Mouse (Mus musculus) spleen, adult 2 months (tissue): ENCODE data around the gene Kcnc1. TPM values are rescaled to one million over a fixed set of nuclear protein-coding genes. Genes with fewer than 3 reads are reported as not detected.

Source experiments
- DNase-seq, 2 experiments: peaks; one replicate each; pipeline versions ENCODE4 v3.0.0 to v3.0.0-alpha.2; 2012 to 2021; ENCODE audit warnings: low spot score in 2 of 2, low read depth in 1 of 2
- H3K27ac ChIP-seq: fragments of 200-500 bp; 2 replicates; pipeline ENCODE4 v1.5.1; 2012; ENCODE audit warnings: low read length, inconsistent platforms; ENCODE audit not compliant: insufficient read depth
- H3K27me3 ChIP-seq: fragments of 200-500 bp; 2 replicates; pipeline ENCODE4 v1.6.1; 2012; ENCODE audit warnings: mild to moderate bottlenecking, moderate library complexity, low read length, inconsistent platforms; ENCODE audit not compliant: control insufficient read depth, insufficient read depth
- H3K36me3 ChIP-seq: fragments of 200-500 bp; 2 replicates; pipeline ENCODE4 v1.6.1; 2012; ENCODE audit warnings: mild to moderate bottlenecking, low read length, inconsistent platforms; ENCODE audit not compliant: control insufficient read depth, insufficient read depth
- H3K4me1 ChIP-seq: fragments of 200-500 bp; 2 replicates; pipeline ENCODE4 v1.6.1; 2011; ENCODE audit warnings: inconsistent platforms; ENCODE audit not compliant: control insufficient read depth, insufficient read depth, insufficient read length
- H3K4me3 ChIP-seq: fragments of 200-500 bp; 2 replicates; pipeline ENCODE4 v1.5.1; 2011; ENCODE audit warnings: mild to moderate bottlenecking, inconsistent platforms; ENCODE audit not compliant: insufficient read depth, insufficient read length; ENCODE audit errors: extremely low read depth
- CTCF ChIP-seq: fragments of 200-500 bp; IDR thresholded peaks from 2 replicates; pipeline ENCODE4 v1.5.1; 2011; ENCODE audit warnings: mild to moderate bottlenecking, inconsistent platforms; ENCODE audit not compliant: insufficient read depth, insufficient read length, insufficient replicate concordance; ENCODE audit errors: extremely low read depth
- POLR2A ChIP-seq: fragments of 200-500 bp; IDR thresholded peaks from 2 replicates; pipeline ENCODE4 v1.6.1; 2011; ENCODE audit warnings: low read depth, low read length, inconsistent platforms
- WGBS: fragments of 180-500 bp; shearing (Covaris S2); methylation state at CpG from one replicate; pipeline ENCODE4 v1.1.7; 2018; 5-methylcytosine and 5-hydroxymethylcytosine counted together
- polyA plus RNA-seq: library from polyadenylated mRNA; depleted of rRNA; stranded (reverse); fragments of >200 nt; gene quantifications from 2 replicates; pipeline ENCODE4 v1.2.3, GENCODE M21; 2012

Kcnc1 gene
- polyA plus RNA-seq, 1 experiment = 1.2 TPM

- WGBS = 81% methylated on average over 10 of the region's 10 CpGs
- Histone ChIP-seq H3K27me3 (no peaks in the 10 kb centered on the region), H3K4me1 (no peaks in the 10 kb centered on the region), H3K27ac (no peak overlapping the region), H3K36me3 (no peaks in the 10 kb centered on the region), H3K4me3 (no peak overlapping the region)
- DNase-seq = no peak
- TF ChIP-seq CTCF = no peak
- no peak for TF ChIP-seq POLR2A
Measured at GRCm38 (mm10) chr7:46453930-46454679, 57.8 kb downstream of the Kcnc1 start.

DNA sequence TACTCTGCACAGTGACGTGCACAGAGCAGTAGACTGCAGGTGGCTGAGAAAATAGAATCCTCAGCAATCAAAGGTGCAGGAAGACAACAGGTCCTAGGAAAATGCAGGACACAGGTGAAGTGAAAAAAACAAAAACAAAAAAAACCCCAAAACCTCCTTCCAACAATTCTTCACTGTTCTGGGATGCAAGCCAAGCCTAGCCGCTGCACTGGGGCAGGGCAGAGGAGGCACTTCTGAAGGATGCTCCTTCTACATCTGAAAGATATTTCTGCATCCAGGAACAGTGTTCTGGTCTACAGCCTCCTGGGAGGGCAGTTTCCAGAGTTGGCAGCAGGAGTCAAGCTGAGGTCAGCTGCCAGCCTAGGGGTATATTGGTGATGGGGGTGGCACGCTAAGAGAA, 61.6 kb downstream of the Kcnc1 start:
- no peak overlapping the region for H3K4me3 ChIP-seq
- no peaks in the 10 kb centered on the region for H3K36me3 ChIP-seq
- no peaks in the 10 kb centered on the region for H3K27me3 ChIP-seq
- DNase-seq = no peak
- TF ChIP-seq POLR2A (no peak), CTCF (no peak)
- no peaks in the 10 kb centered on the region for H3K4me1 ChIP-seq
- 91% methylated on average over 3 of the region's 3 CpGs for WGBS
- no peak overlapping the region for H3K27ac ChIP-seq

DNA sequence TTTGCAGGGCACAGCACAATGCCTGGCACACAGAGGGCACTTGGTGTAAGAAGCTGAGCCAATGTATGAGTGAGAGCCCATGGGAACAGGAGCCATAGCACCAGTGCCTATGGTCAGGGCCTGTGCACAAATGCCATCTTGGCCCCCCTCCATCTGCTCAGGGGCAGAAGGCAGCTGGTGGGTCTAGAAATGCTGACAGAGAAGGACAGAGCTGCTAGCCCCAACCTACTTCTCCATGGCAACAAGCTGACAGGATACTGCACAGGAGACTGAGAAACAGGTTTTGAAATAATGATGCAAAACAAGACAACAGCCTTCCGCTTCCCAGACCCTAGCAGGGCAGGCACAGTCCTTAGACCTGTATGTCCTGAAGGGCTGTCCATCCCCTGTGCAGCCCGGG, 62.9 kb downstream of the Kcnc1 start:
- no peak overlapping the region for H3K27ac ChIP-seq
- no peak for DNase-seq
- WGBS = 93% methylated on average over 2 of the region's 2 CpGs
- H3K27me3 ChIP-seq = no peaks in the 10 kb centered on the region
- H3K36me3 ChIP-seq = no peaks in the 10 kb centered on the region
- H3K4me3 ChIP-seq = no peak overlapping the region
- TF ChIP-seq POLR2A = no peak
- TF ChIP-seq CTCF = no peak
- peaks cover 2% of the 10 kb centered on the region; the same call in 1 of the 2 replicates for H3K4me1 ChIP-seq

- H3K4me3 ChIP-seq = no peak overlapping the region
- no peaks in the 10 kb centered on the region for H3K36me3 ChIP-seq
- 92% methylated on average over 9 of the region's 9 CpGs for whole genome bisulfite sequencing
- H3K27ac ChIP-seq = no peak overlapping the region
- peaks cover 2% of the 10 kb centered on the region; the same call in 1 of the 2 replicates for H3K4me1 ChIP-seq
- TF ChIP-seq CTCF (no peak), POLR2A (no peak)
- H3K27me3 ChIP-seq = no peaks in the 10 kb centered on the region
- DNase-seq = no peak
Measured at GRCm38 (mm10) chr7:46459605-46460245, 63.4 kb downstream of the Kcnc1 start.

DNA sequence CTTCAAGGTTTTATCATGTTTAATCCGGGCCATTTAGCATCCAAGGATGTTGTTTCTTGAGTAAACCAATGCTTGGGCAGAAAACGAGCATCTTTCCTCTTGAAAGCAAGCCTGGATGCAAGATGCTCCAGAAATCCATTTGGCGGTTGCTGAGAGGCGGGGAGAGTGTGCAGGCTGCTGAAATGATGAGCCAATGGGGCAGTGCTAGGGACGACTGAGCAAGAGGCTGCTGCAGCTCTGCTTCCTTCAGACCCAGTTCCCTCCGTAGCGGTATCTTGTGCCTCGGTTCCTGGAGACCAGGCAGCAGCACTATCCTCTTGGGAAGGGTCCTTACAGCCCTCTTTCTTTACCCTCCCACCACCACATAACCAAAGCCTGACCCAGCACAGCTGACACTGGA, 66.0 kb downstream of the Kcnc1 start:
- H3K27ac ChIP-seq = no peak overlapping the region
- H3K36me3 ChIP-seq = no peaks in the 10 kb centered on the region
- peaks cover 2% of the 10 kb centered on the region; the same call in 1 of the 2 replicates for H3K4me1 ChIP-seq
- WGBS = 87% methylated on average over 8 of the region's 8 CpGs
- no peaks in the 10 kb centered on the region for H3K27me3 ChIP-seq
- no peak for TF ChIP-seq POLR2A
- TF ChIP-seq CTCF = no peak
- no peak overlapping the region for H3K4me3 ChIP-seq
- no peak for DNase-seq

DNA sequence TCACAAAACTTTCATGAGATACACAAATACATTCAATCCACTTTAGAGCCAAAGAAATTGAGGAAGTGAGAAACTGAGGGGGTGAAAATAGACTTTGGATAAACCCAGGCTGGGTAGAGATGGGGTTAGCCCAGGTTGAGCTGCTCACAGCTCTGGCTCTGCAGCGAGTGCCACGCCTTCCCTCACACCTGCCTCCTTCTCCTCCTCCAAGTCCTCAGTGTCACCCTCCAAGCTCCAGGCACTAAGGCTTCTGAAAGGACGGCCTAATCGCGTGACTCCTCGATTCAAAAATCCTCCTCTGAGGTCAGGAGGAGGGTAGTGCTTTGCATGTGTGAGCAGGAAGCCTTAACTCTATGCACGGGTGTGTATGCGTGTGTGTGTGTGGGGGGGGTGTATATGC, 66.8 kb downstream of the Kcnc1 start:
- Histone ChIP-seq H3K27ac (no peak overlapping the region), H3K27me3 (no peaks in the 10 kb centered on the region), H3K36me3 (no peaks in the 10 kb centered on the region), H3K4me1 (peaks cover 2% of the 10 kb centered on the region; the same call in 1 of the 2 replicates), H3K4me3 (no peak overlapping the region)
- no peak for DNase-seq
- no peak for TF ChIP-seq POLR2A
- no peak for TF ChIP-seq CTCF
- WGBS = 64% methylated on average over 8 of the region's 8 CpGs
